ENCODE assay signal across 26 mouse cellular contexts in genomic region chr5:39252206-39252605, GRCm38 (mm10).
"Had no signal": no experiment of that assay in that cellular context is flagged by ENCODE, and none has a peak within 500 bp of the region (broad histone marks: within the 10 kb centered on the region; RNA-seq: fewer than 3 reads in every experiment).

No protein-coding gene starts in this region.

- DNase-seq: gastrocnemius, postnatal 14 days; gastrocnemius, postnatal 36 days; heart, adult 11 months; heart, postnatal 14 days; heart, postnatal 36 days; kidney, adult 11 months; kidney, adult 2 months; kidney, adult 9 months; kidney, postnatal 14 days; kidney, postnatal 36 days; layer of hippocampus, adult 9-11 months; layer of hippocampus, postnatal 36 days; left cerebral cortex, postnatal 4 days; liver, embryonic 13.5 days had no signal

- H3K36me3 ChIP-seq: heart, embryonic 13.5 days; heart, embryonic 15.5 days; hindbrain, embryonic 13.5 days; hindbrain, embryonic 15.5 days; kidney, embryonic 15.5 days; limb, embryonic 13.5 days; limb, embryonic 15.5 days; liver, embryonic 13.5 days; liver, embryonic 15.5 days had no signal

- ATAC-seq: hindbrain, postnatal 0 days; intestine, embryonic 16.5 days had no signal

- H3K9me3 ChIP-seq: heart, embryonic 13.5 days; heart, embryonic 15.5 days; hindbrain, embryonic 13.5 days; hindbrain, embryonic 15.5 days; kidney, embryonic 15.5 days; limb, embryonic 13.5 days; limb, embryonic 15.5 days; liver, embryonic 13.5 days; liver, embryonic 15.5 days had no signal

- H3K27me3 ChIP-seq: heart, embryonic 13.5 days; heart, embryonic 15.5 days; hindbrain, embryonic 13.5 days; hindbrain, embryonic 15.5 days; kidney, embryonic 15.5 days; limb, embryonic 13.5 days; limb, embryonic 15.5 days; liver, embryonic 13.5 days; liver, embryonic 15.5 days had no signal

- H3K27ac ChIP-seq: heart, embryonic 13.5 days; heart, embryonic 15.5 days; hindbrain, embryonic 13.5 days; hindbrain, embryonic 15.5 days; hindbrain, postnatal 0 days; kidney, embryonic 15.5 days; kidney, postnatal 0 days; limb, embryonic 13.5 days; limb, embryonic 15.5 days; liver, embryonic 13.5 days; liver, embryonic 15.5 days had no signal

- H3K4me3 ChIP-seq: heart, embryonic 13.5 days; heart, embryonic 15.5 days; hindbrain, embryonic 13.5 days; hindbrain, embryonic 15.5 days; kidney, embryonic 15.5 days; limb, embryonic 13.5 days; limb, embryonic 15.5 days; liver, embryonic 13.5 days; liver, embryonic 15.5 days had no signal

- H3K4me2 ChIP-seq: heart, embryonic 11.5 days; heart, embryonic 13.5 days; heart, embryonic 15.5 days; hindbrain, embryonic 13.5 days; hindbrain, embryonic 15.5 days; kidney, embryonic 15.5 days; limb, embryonic 13.5 days; limb, embryonic 15.5 days; liver, embryonic 13.5 days; liver, embryonic 15.5 days had no signal

- H3K9ac ChIP-seq: heart, embryonic 13.5 days; heart, embryonic 15.5 days; hindbrain, embryonic 13.5 days; hindbrain, embryonic 15.5 days; kidney, embryonic 15.5 days; limb, embryonic 13.5 days; limb, embryonic 15.5 days; liver, embryonic 13.5 days; liver, embryonic 15.5 days had no signal

- H3K4me1 ChIP-seq: heart, embryonic 13.5 days; heart, embryonic 15.5 days; hindbrain, embryonic 13.5 days; hindbrain, embryonic 15.5 days; kidney, embryonic 15.5 days; limb, embryonic 13.5 days; limb, embryonic 15.5 days; liver, embryonic 13.5 days; liver, embryonic 15.5 days had no signal
